Mouse (Mus musculus): ENCODE data around the gene Slc16a2. TPM values are rescaled to one million over a fixed set of nuclear protein-coding genes. Genes with fewer than 3 reads are reported as not detected.

Gene Slc16a2
- polyA plus RNA-seq (2015; fragmentation: Nextera tagmentation; extraction: Ambion mirVana), result 22.8 and 25.5 TPM in 2 replicates

GRCm38 (mm10) chrX:103821832-103822196 is at the start of gene Slc16a2:
Gene Slc16a2 (minus strand): TSS chrX:103821983.

Other genes starting within 250 kb of the Slc16a2 start
- not detected in 2 replicates for gene Zcchc13, start 191.4 kb downstream of the Slc16a2 start, polyA plus RNA-seq (2015; fragmentation: Nextera tagmentation; extraction: Ambion mirVana)
- 13.1 and 13.9 TPM in 2 replicates for gene Rlim, start 159.3 kb upstream of the Slc16a2 start, polyA plus RNA-seq (2015; fragmentation: Nextera tagmentation; extraction: Ambion mirVana)